Mouse (Mus musculus): ENCODE results near the gene Cxcl10. TPM values are rescaled to one million over a fixed set of nuclear protein-coding genes. Genes with fewer than 3 reads are reported as not detected.
"Not testable (repeated sequence)": the region's sequence is repeated elsewhere in the genome, so short reads cannot be mapped to it uniquely, and the experiment has no call there.

Gene Cxcl10
- polyA plus RNA-seq, 1 experiment from 2014 or later: 0.74 TPM

DNA sequence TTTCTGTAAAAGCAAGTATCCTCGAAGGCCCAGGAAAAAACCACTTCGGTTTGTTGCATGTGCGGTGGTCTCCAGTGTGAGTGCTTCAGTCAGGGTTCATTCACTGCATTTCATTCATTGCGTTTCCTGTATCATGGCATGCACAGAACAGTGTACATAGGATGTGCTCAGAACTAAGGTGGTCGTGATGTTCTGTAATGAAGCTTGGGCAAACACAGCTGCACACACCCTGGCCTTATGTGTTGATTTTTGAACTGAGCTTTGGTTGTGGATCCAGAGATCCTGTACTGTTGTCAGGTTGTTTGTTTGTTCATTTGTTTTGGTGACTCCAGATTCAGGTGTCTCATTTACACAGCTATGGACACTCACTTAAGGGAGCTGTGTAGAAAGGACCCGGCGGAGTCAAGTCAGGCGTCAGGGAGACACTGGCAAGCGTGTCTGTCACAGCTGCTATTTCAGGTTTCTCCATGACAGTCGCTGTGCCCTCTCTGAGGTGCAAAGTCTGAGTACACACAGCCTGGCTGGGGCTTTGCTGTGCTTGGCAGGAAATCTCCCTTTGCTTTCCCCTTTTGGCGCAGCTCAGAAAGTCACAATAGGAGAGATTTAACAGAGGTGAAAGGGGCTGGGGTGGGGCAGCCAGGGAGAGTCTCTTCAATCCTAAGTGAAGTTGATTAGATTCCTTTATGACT is 10.2 kb upstream of the Cxcl10 start:
- H3K27ac ChIP-seq (replicated peaks in 1 of 2; ENCODE audit: control insufficient read depth in 1 of 2, insufficient read depth in 1 of 2, low read depth in 2 of 2, low read length in 2 of 2): no peak overlapping the region
- no peak overlapping the region for H3K4me2 ChIP-seq (ENCODE audit: low read length)
- H3K9ac ChIP-seq (ENCODE audit: low read length): no peak overlapping the region
- 60% methylated on average over 11 of the region's 11 CpGs for WGBS
- H3K36me3 ChIP-seq (ENCODE audit: control insufficient read depth, insufficient read depth, low read length): no peaks in the 10 kb centered on the region
- no peak overlapping the region for H3K4me3 ChIP-seq (ENCODE audit: control insufficient read depth in 1 of 2, insufficient read depth in 1 of 2, low read depth in 1 of 2, low read length in 2 of 2)
- no peak for ATAC-seq (ENCODE audit: insufficient number of reproducible peaks, insufficient read depth, low FRiP score, low read depth)
- no peaks in the 10 kb centered on the region for H3K27me3 ChIP-seq (ENCODE audit: control insufficient read depth, insufficient read depth, low read length)
- H3K9me3 ChIP-seq (ENCODE audit: control insufficient read depth, low read length): no peaks in the 10 kb centered on the region
- no peaks in the 10 kb centered on the region; a peak in 1 of 4 replicates for H3K4me1 ChIP-seq (ENCODE audit: control insufficient read depth in 2 of 2, insufficient read depth in 2 of 2, low read length in 2 of 2)

- Histone ChIP-seq H3K27me3 (ENCODE audit: control insufficient read depth, insufficient read depth, low read length) (no peaks in the 10 kb centered on the region), H3K36me3 (ENCODE audit: control insufficient read depth, insufficient read depth, low read length) (no peaks in the 10 kb centered on the region), H3K4me3 (ENCODE audit: control insufficient read depth in 1 of 2, insufficient read depth in 1 of 2, low read depth in 1 of 2, low read length in 2 of 2) (no peak overlapping the region), H3K9ac (ENCODE audit: low read length) (no peak overlapping the region), H3K4me1 (ENCODE audit: control insufficient read depth in 2 of 2, insufficient read depth in 2 of 2, low read length in 2 of 2) (peaks cover under 1% of the 10 kb centered on the region in 2 experiments; a peak in 2 of 4 replicates), H3K9me3 (ENCODE audit: control insufficient read depth, low read length) (no peaks in the 10 kb centered on the region), H3K4me2 (ENCODE audit: low read length) (no peak overlapping the region), H3K27ac (replicated peaks in 1 of 2; ENCODE audit: control insufficient read depth in 1 of 2, insufficient read depth in 1 of 2, low read depth in 2 of 2, low read length in 2 of 2) (no peak overlapping the region)
- ATAC-seq (ENCODE audit: insufficient number of reproducible peaks, insufficient read depth, low FRiP score, low read depth): no peak
- 12% methylated on average over 11 of the region's 12 CpGs for WGBS
Measured at GRCm38 (mm10) chr5:92358033-92358432, 9.3 kb upstream of the Cxcl10 start.

DNA sequence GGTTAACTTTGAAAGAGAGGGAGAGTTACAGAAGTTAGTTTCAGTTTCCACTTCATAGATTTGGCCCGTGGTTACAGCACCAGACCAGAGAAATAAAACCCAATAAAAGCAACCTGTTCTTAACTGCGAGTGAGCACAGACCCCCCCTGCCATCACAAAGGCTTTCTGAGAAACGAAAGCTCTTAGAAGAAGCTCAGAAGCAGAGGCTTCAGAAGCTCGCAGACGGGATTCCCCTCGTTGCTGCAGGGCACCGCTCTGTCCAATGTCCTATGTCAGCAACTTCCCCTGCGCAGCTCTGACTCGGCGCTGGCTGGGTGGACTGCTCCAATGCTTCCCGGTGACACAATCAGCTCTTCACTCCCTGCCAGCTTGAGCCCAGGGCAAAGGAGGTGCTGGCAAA is 4.8 kb upstream of the Cxcl10 start:
- H3K27ac ChIP-seq (replicated peaks in 1 of 2; ENCODE audit: control insufficient read depth in 1 of 2, insufficient read depth in 1 of 2, low read depth in 2 of 2, low read length in 2 of 2): peak overlapping the region; percentile 63 to 81; a peak in 3 of 4 replicates
- no peak; the same call in 1 of the 2 replicates for ATAC-seq (ENCODE audit: insufficient number of reproducible peaks, insufficient read depth, low FRiP score, low read depth)
- peak overlapping the region; percentile 40 to 48 for H3K4me3 ChIP-seq (ENCODE audit: control insufficient read depth in 1 of 2, insufficient read depth in 1 of 2, low read depth in 1 of 2, low read length in 2 of 2)
- H3K27me3 ChIP-seq (ENCODE audit: control insufficient read depth, insufficient read depth, low read length): no peaks in the 10 kb centered on the region
- no peaks in the 10 kb centered on the region for H3K36me3 ChIP-seq (ENCODE audit: control insufficient read depth, insufficient read depth, low read length)
- 9% methylated on average over 11 of the region's 11 CpGs for WGBS
- H3K9ac ChIP-seq (ENCODE audit: low read length): peak overlapping the region; percentile 64
- peak overlapping the region; percentile 59 for H3K4me2 ChIP-seq (ENCODE audit: low read length)
- H3K4me1 ChIP-seq (ENCODE audit: control insufficient read depth in 2 of 2, insufficient read depth in 2 of 2, low read length in 2 of 2): peaks cover 4 to 5% of the 10 kb centered on the region in 2 experiments; a peak in 3 of 4 replicates
- H3K9me3 ChIP-seq (ENCODE audit: control insufficient read depth, low read length): no peaks in the 10 kb centered on the region

DNA sequence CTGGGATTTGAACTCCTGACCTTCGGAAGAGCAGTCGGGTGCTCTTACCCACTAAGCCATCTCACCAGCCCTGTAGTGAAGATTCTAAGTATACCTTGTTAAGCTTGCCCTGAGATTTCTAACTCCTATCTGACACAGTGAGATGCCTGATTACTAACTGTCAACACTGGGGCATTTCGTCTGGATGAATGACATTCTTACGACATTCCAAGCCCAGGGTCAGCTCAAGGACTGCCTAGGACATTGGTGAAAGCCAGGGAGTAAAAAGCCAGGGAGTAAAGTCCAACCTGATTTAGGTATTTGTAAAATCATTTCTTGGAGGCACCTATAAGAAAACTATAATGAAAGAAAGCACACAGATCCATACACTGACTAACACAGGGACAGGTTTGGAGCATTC is 4.0 kb upstream of the Cxcl10 start:
- not testable (repeated sequence) for H3K9me3 ChIP-seq (ENCODE audit: control insufficient read depth, low read length); ATAC-seq (ENCODE audit: insufficient number of reproducible peaks, insufficient read depth, low FRiP score, low read depth); H3K36me3 ChIP-seq (ENCODE audit: control insufficient read depth, insufficient read depth, low read length); H3K27me3 ChIP-seq (ENCODE audit: control insufficient read depth, insufficient read depth, low read length); H3K4me1 ChIP-seq (ENCODE audit: control insufficient read depth in 2 of 2, insufficient read depth in 2 of 2, low read length in 2 of 2)
- H3K9ac ChIP-seq (ENCODE audit: low read length): peak overlapping the region; percentile 64
- 20% methylated on average over 4 of the region's 4 CpGs for WGBS
- H3K4me3 ChIP-seq (ENCODE audit: control insufficient read depth in 1 of 2, insufficient read depth in 1 of 2, low read depth in 1 of 2, low read length in 2 of 2): peak overlapping the region in 1 of 2 experiments; percentile 40; a peak in 3 of 4 replicates
- peak overlapping the region; percentile 59 for H3K4me2 ChIP-seq (ENCODE audit: low read length)
- H3K27ac ChIP-seq (replicated peaks in 1 of 2; ENCODE audit: control insufficient read depth in 1 of 2, insufficient read depth in 1 of 2, low read depth in 2 of 2, low read length in 2 of 2): peak overlapping the region; percentile 71 to 81

DNA sequence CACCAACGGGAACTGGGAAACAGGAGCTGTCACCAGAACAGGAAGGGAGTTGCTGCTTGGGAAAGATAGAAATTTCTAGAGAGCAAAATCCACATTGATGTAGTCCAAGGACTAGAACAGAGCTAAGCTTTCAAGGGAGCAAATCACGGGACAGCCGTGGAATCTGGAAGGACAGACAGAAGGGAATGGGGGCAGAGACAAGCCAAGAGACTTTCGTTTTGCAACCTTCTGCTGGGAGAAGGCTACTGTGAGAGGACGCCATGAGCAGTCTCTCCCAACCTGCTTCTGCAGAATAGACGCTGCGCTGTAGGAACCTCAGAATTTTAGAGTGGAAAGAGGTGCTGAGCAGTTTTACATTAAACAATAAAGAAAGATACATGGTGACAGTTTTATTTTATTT is 1.0 kb upstream of the Cxcl10 start:
- no peaks in the 10 kb centered on the region for H3K36me3 ChIP-seq (ENCODE audit: control insufficient read depth, insufficient read depth, low read length)
- no peak overlapping the region for H3K4me3 ChIP-seq (ENCODE audit: control insufficient read depth in 1 of 2, insufficient read depth in 1 of 2, low read depth in 1 of 2, low read length in 2 of 2)
- WGBS: 75% methylated on average over 7 of the region's 7 CpGs
- H3K9me3 ChIP-seq (ENCODE audit: control insufficient read depth, low read length): no peaks in the 10 kb centered on the region
- H3K4me2 ChIP-seq (ENCODE audit: low read length): no peak overlapping the region
- ATAC-seq (ENCODE audit: insufficient number of reproducible peaks, insufficient read depth, low FRiP score, low read depth): no peak
- H3K27ac ChIP-seq (replicated peaks in 1 of 2; ENCODE audit: control insufficient read depth in 1 of 2, insufficient read depth in 1 of 2, low read depth in 2 of 2, low read length in 2 of 2): no peak overlapping the region
- no peaks in the 10 kb centered on the region for H3K27me3 ChIP-seq (ENCODE audit: control insufficient read depth, insufficient read depth, low read length)
- peaks cover 4 to 5% of the 10 kb centered on the region in 2 experiments; a peak in 3 of 4 replicates for H3K4me1 ChIP-seq (ENCODE audit: control insufficient read depth in 2 of 2, insufficient read depth in 2 of 2, low read length in 2 of 2)
- no peak overlapping the region for H3K9ac ChIP-seq (ENCODE audit: low read length)

DNA sequence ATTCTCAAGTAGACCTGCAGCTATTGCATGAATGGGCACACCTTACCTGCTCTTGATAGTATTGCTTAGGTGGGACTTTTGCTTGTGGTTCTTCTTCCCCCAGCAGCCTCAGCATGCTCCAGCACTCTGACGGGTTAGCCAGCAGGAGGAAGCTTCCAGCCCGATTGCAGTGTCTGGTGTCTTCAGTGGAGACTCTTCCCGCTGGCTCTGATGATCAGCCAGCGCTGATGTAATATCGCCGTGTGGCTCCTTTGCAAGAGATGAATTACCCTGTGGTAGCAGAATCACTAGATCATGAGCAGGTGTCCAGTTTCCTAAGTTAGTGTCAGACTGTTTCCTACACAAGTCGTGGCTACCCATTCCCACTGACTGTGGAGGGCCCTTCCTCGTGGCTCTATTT is 3.7 kb downstream of the Cxcl10 start:
- no peaks in the 10 kb centered on the region for H3K9me3 ChIP-seq (ENCODE audit: control insufficient read depth, low read length)
- ATAC-seq (ENCODE audit: insufficient number of reproducible peaks, insufficient read depth, low FRiP score, low read depth): no peak
- no peaks in the 10 kb centered on the region for H3K27me3 ChIP-seq (ENCODE audit: control insufficient read depth, insufficient read depth, low read length)
- peaks cover 0 to 2% of the 10 kb centered on the region in 2 experiments; a peak in 3 of 4 replicates for H3K4me1 ChIP-seq (ENCODE audit: control insufficient read depth in 2 of 2, insufficient read depth in 2 of 2, low read length in 2 of 2)
- H3K27ac ChIP-seq (replicated peaks in 1 of 2; ENCODE audit: control insufficient read depth in 1 of 2, insufficient read depth in 1 of 2, low read depth in 2 of 2, low read length in 2 of 2): no peak overlapping the region
- H3K4me2 ChIP-seq (ENCODE audit: low read length): no peak overlapping the region
- no peak overlapping the region for H3K4me3 ChIP-seq (ENCODE audit: control insufficient read depth in 1 of 2, insufficient read depth in 1 of 2, low read depth in 1 of 2, low read length in 2 of 2)
- WGBS: 82% methylated on average over 8 of the region's 8 CpGs
- no peak overlapping the region for H3K9ac ChIP-seq (ENCODE audit: low read length)
- no peaks in the 10 kb centered on the region for H3K36me3 ChIP-seq (ENCODE audit: control insufficient read depth, insufficient read depth, low read length)

GRCm38 (mm10) chr5:92340606-92341005 is 8.1 kb downstream of the Cxcl10 start:
- ATAC-seq (ENCODE audit: insufficient number of reproducible peaks, insufficient read depth, low FRiP score, low read depth): no peak
- no peak overlapping the region for H3K27ac ChIP-seq (replicated peaks in 1 of 2; ENCODE audit: control insufficient read depth in 1 of 2, insufficient read depth in 1 of 2, low read depth in 2 of 2, low read length in 2 of 2)

GRCm38 (mm10) chr5:92336743-92337142 is 11.9 kb downstream of the Cxcl10 start:
- Histone ChIP-seq H3K9me3 (ENCODE audit: control insufficient read depth, low read length) (no peaks in the 10 kb centered on the region), H3K27ac (replicated peaks in 1 of 2; ENCODE audit: control insufficient read depth in 1 of 2, insufficient read depth in 1 of 2, low read depth in 2 of 2, low read length in 2 of 2) (no peak overlapping the region), H3K36me3 (ENCODE audit: control insufficient read depth, insufficient read depth, low read length) (no peaks in the 10 kb centered on the region), H3K9ac (ENCODE audit: low read length) (no peak overlapping the region), H3K4me1 (ENCODE audit: control insufficient read depth in 2 of 2, insufficient read depth in 2 of 2, low read length in 2 of 2) (peaks cover 0 to 4% of the 10 kb centered on the region in 2 experiments; a peak in 1 of 4 replicates), H3K4me2 (ENCODE audit: low read length) (no peak overlapping the region), H3K27me3 (ENCODE audit: control insufficient read depth, insufficient read depth, low read length) (no peaks in the 10 kb centered on the region), H3K4me3 (ENCODE audit: control insufficient read depth in 1 of 2, insufficient read depth in 1 of 2, low read depth in 1 of 2, low read length in 2 of 2) (no peak overlapping the region)
- ATAC-seq (ENCODE audit: insufficient number of reproducible peaks, insufficient read depth, low FRiP score, low read depth): no peak
- 78% methylated on average over 3 of the region's 3 CpGs for WGBS

More at GRCm38 (mm10) chr5:92340606-92341005, 8.1 kb downstream of the Cxcl10 start:
- Histone ChIP-seq H3K36me3 (ENCODE audit: control insufficient read depth, insufficient read depth, low read length) (no peaks in the 10 kb centered on the region), H3K9ac (ENCODE audit: low read length) (no peak overlapping the region), H3K4me3 (ENCODE audit: control insufficient read depth in 1 of 2, insufficient read depth in 1 of 2, low read depth in 1 of 2, low read length in 2 of 2) (no peak overlapping the region), H3K4me1 (ENCODE audit: control insufficient read depth in 2 of 2, insufficient read depth in 2 of 2, low read length in 2 of 2) (no peaks in the 10 kb centered on the region; a peak in 1 of 4 replicates), H3K4me2 (ENCODE audit: low read length) (no peak overlapping the region), H3K27me3 (ENCODE audit: control insufficient read depth, insufficient read depth, low read length) (no peaks in the 10 kb centered on the region), H3K9me3 (ENCODE audit: control insufficient read depth, low read length) (no peaks in the 10 kb centered on the region)
- WGBS: 55% methylated on average over 4 of the region's 4 CpGs
